Comparison of ENCODE assay signal across 8 mouse cellular contexts in the genomic region with DNA sequence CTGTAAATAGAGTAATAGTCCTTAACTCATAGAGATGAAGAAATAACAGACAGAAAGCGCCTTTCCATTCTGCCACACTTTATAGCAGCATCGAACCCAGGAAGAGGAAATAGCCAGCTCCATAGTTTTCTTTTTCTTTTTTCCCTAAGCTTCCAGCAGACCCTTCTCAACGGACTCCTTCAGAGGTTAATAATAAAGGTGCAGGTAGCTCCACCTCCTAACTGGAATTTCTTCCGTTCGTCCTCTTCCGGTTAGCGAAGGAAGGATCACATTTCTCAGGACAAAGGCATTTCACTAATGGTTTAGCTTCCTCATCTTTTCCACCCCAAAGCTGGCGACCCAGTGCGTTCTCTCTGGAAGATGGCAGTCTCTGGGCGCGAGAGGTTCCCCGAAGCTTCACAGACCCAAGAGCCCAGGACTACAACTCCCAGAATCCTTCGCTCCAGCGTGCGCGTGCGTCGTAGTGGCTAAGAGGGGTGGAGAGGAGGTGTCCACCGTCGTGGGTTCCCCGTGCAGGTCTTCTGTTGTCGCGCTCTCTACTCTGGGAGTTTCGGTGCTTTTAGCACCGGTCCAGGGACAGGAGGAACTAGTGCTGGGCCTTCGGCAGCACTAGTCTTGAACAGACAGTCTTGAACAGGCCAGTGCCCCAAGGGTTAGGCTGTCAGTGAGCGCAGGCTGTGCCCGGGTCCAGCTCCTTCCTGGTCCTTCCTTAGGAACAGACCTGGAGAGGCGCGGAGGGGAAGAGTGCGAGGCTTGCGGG. TPM values are rescaled to one million over a fixed set of nuclear protein-coding genes. Genes with fewer than 3 reads are reported as not detected.
DNase-seq lines count a peak whose midpoint lies in the region; ATAC-seq and TF ChIP-seq lines count a peak whose summit lies in the region.

TSS of gene Pex26 (plus strand) at position 254 of the 760 bp plus-strand sequence.

- peak; percentile 83 for DNase-seq in WW6 (ENCODE audit: low read depth, low spot score)
- DNase-seq in cerebellum, postnatal 4 days (ENCODE audit: low spot score in 2 of 2) = peak; percentile 78 to 86
- peak; percentile 94 for DNase-seq in gastrocnemius, adult 2 months
- DNase-seq in hindbrain, postnatal 0 days (ENCODE audit: low spot score) = peak; percentile 96
- peak; percentile 88 to 92 for DNase-seq in left cerebral cortex, adult 2 months (ENCODE audit: extremely low spot score in 1 of 2, low spot score in 2 of 2)
- DNase-seq in right cerebral cortex, adult 2 months (ENCODE audit: low spot score in 2 of 2) = peak; percentile 92 to 95
- peak; percentile 89 for DNase-seq in urinary bladder, postnatal 14 days (ENCODE audit: low spot score)

- H3K27me3 ChIP-seq in hindbrain, postnatal 0 days (ENCODE audit: insufficient read depth, low read length) = no peaks in the 10 kb centered on the region

- peak within 1 kb of the TSS; percentile 74 for H3K4me2 ChIP-seq in hindbrain, postnatal 0 days (ENCODE audit: low read depth, low read length)

- no peaks in the 10 kb centered on the region for H3K9me3 ChIP-seq in hindbrain, postnatal 0 days (ENCODE audit: low read length)

- ATAC-seq in hindbrain, postnatal 0 days = peak; percentile 94
- ATAC-seq in megakaryocyte, adult 5-6 weeks (ENCODE audit: poor library complexity, severe bottlenecking) = peak; percentile 91

- WGBS in hindbrain, postnatal 0 days = 1% methylated on average over 32 of the region's 32 CpGs

- H3K36me3 ChIP-seq in hindbrain, postnatal 0 days (ENCODE audit: insufficient read depth, low read length) = peaks cover 8% of the 10 kb centered on the region; the same call in 1 of the 2 replicates

- peak within 1 kb of the TSS; percentile 59 for H3K9ac ChIP-seq in hindbrain, postnatal 0 days (replicated peaks; ENCODE audit: low read length)

- no peak for TF ChIP-seq CTCF in gastrocnemius, adult 2 months (IDR thresholded peaks at IDR 0.05)
- no peak for TF ChIP-seq CTCF in hindbrain, postnatal 0 days (IDR thresholded peaks at IDR 0.05; ENCODE audit: low read depth)
- TF ChIP-seq CTCF in left cerebral cortex, adult 2 months (IDR thresholded peaks at IDR 0.05) = no peak

- intact Hi-C loops in gastrocnemius, adult 2 months (cut with DNase I) = loop anchor here (5.0 kb wide), 2 partner anchors 64 to 79 kb away; partner anchors contain the start of gene Usp18
- intact Hi-C loops in left cerebral cortex, adult 2 months (cut with DNase I) = loop anchor here (2.0 to 10.0 kb wide), 3 partner anchors 77 to 351 kb away; no protein-coding TSS in a partner anchor

- peak within 1 kb of the TSS; percentile 89 for H3K27ac ChIP-seq in gastrocnemius, adult 2 months
- H3K27ac ChIP-seq in hindbrain, postnatal 0 days = peak within 1 kb of the TSS; percentile 82
- H3K27ac ChIP-seq in left cerebral cortex, adult 2 months = peak within 1 kb of the TSS; percentile 90

- peak within 1 kb of the TSS; percentile 76 for H3K4me3 ChIP-seq in gastrocnemius, adult 2 months
- H3K4me3 ChIP-seq in hindbrain, postnatal 0 days (ENCODE audit: low read length) = peak within 1 kb of the TSS; percentile 52
- H3K4me3 ChIP-seq in left cerebral cortex, adult 2 months = peak within 1 kb of the TSS; percentile 76

- H3K4me1 ChIP-seq in hindbrain, postnatal 0 days (ENCODE audit: insufficient read depth, low read length) = peaks cover 5% of the 10 kb centered on the region; the same call in 1 of the 2 replicates

RNA-seq across cellular contexts. Expression of gene Pex26, which starts in this region (rescaled TPM):
- total RNA-seq in gastrocnemius, adult 2 months (2021) = 1 to 10 TPM; 3.5 to 3.8 TPM
- 23.3 and 26.5 TPM in 2 replicates for total RNA-seq in hindbrain, postnatal 0 days (2014; rRNA removed)
- 10.2 and 11.2 TPM in 2 replicates for polyA plus RNA-seq in hindbrain, postnatal 0 days (2015; fragmentation: Nextera tagmentation; extraction: Ambion mirVana)
- total RNA-seq in left cerebral cortex, adult 2 months (2021) = 10 to 100 TPM; 15.0 to 15.1 TPM
- 3.7 and 4.8 TPM in 2 replicates for total RNA-seq in megakaryocyte, adult 5-6 weeks (2015)
- total RNA-seq in megakaryocyte, adult 5-6 weeks (2017) = 4.2 and 5.7 TPM in 2 replicates

Comparison
In these comparisons a context has a peak if more than half of its experiments do, and no peak if none do; other contexts are left out.
1. Peak in every context shown above with its lines: DNase-seq, ATAC-seq, H3K4me3 ChIP-seq and H3K27ac ChIP-seq.